ENCODE assay signal across 17 mouse cellular contexts in the genomic region with DNA sequence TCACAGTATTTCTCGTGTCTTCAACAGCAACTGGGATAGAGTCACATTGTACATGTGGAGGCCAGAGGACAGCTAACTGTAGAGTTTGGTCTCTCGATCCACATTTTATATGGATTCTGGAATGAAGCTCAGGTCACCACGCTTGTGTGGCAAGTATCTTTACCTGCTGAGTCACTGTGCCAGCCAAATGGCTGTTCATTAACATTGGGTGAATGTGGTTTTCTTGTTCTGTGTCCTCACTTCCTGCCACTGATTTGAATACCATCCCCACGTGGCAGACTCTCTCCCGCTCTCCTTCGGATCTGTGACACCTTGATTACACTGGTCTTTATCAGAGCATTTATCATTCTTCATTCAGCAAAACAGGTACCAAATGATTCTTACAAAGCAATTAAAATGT.
"Had no signal": no experiment of that assay in that cellular context is flagged by ENCODE, and none has a peak within 500 bp of the region (broad histone marks: within the 10 kb centered on the region; RNA-seq: fewer than 3 reads in every experiment).

No protein-coding gene starts in this region.

- H3K27ac ChIP-seq: liver, embryonic 14.5 days; midbrain, embryonic 10.5 days; midbrain, embryonic 12.5 days; midbrain, embryonic 15.5 days; neural tube, embryonic 12.5 days had no signal

- H3K9me3 ChIP-seq: midbrain, embryonic 10.5 days; midbrain, embryonic 12.5 days; midbrain, embryonic 15.5 days; neural tube, embryonic 12.5 days had no signal

- H3K9ac ChIP-seq: liver, embryonic 14.5 days; lung, embryonic 14.5 days; midbrain, embryonic 12.5 days; midbrain, embryonic 15.5 days; neural tube, embryonic 12.5 days had no signal

- ATAC-seq: midbrain, embryonic 15.5 days had no signal

- H3K4me3 ChIP-seq: midbrain, embryonic 10.5 days; midbrain, embryonic 12.5 days; midbrain, embryonic 15.5 days; neural tube, embryonic 12.5 days had no signal

- H3K4me2 ChIP-seq: lung, embryonic 14.5 days; midbrain, embryonic 12.5 days; midbrain, embryonic 15.5 days; neural tube, embryonic 12.5 days had no signal

- H3K27me3 ChIP-seq: midbrain, embryonic 12.5 days; midbrain, embryonic 15.5 days; neural tube, embryonic 12.5 days had no signal

- DNase-seq: lung, adult 18-20 months; lung, embryonic 14.5 days; lung, postnatal 10 days; lung, postnatal 4 days; retina, postnatal 1 day; right cerebral cortex, adult 18-20 months; right cerebral cortex, postnatal 25 days; right cerebral cortex, postnatal 4 days; spleen, adult 18-20 months; thymus, adult 18-20 months; thymus, postnatal 14 days; thymus, postnatal 4 days had no signal

- H3K4me1 ChIP-seq: midbrain, embryonic 10.5 days; midbrain, embryonic 12.5 days; midbrain, embryonic 15.5 days; neural tube, embryonic 12.5 days had no signal

- H3K36me3 ChIP-seq: midbrain, embryonic 12.5 days; midbrain, embryonic 15.5 days; neural tube, embryonic 12.5 days had no signal
